Mouse (Mus musculus) cortical plate, adult 2 months (tissue): ENCODE results near the gene 3110082J24Rik.

Source experiments
- CTCF ChIP-seq: fragments of 200-500 bp; IDR thresholded peaks from 2 replicates; pipeline ENCODE4 v1.5.1; 2011; ENCODE audit warnings: mild to moderate bottlenecking, control low read depth, low read length; ENCODE audit not compliant: insufficient read depth; ENCODE audit errors: extremely low read depth
- POLR2A ChIP-seq: fragments of 200-500 bp; IDR thresholded peaks from 2 replicates; pipeline ENCODE4 v1.6.1; 2011; ENCODE audit warnings: mild to moderate bottlenecking, low read length, control low read depth; ENCODE audit not compliant: insufficient read depth; ENCODE audit errors: extremely low read depth

- TF ChIP-seq POLR2A = no peak
- TF ChIP-seq CTCF = no peak
These were observed 14.2 kb upstream of the 3110082J24Rik start for GRCm38 (mm10) chr5:30120106-30120505.
